Comparison of ENCODE assay signal across 11 mouse cellular contexts in genomic region chr7:89796351-89796801, GRCm38 (mm10).
A peak's percentile ranks its signal among the peaks of the same experiment; 100 is the strongest.
DNase-seq lines count a peak whose midpoint lies in the region; ATAC-seq lines count a peak whose summit lies in the region.
"Had no signal": no experiment of that assay in that cellular context is flagged by ENCODE, and none has a peak within 500 bp of the region (broad histone marks: within the 10 kb centered on the region; RNA-seq: fewer than 3 reads in every experiment).

No protein-coding gene starts in this region.

- ATAC-seq in forebrain, embryonic 15.5 days (replicated peaks): peak; percentile 70; the same call in 1 of the 2 replicates
- ATAC-seq in midbrain, embryonic 13.5 days: peak; percentile 63; the same call in 1 of the 2 replicates
- ATAC-seq: intestine, embryonic 16.5 days had no signal

- H3K9ac ChIP-seq in forebrain, embryonic 15.5 days (replicated peaks): no peak overlapping the region
- H3K9ac ChIP-seq in midbrain, embryonic 13.5 days (replicated peaks): no peak overlapping the region

- no peaks in the 10 kb centered on the region for H3K9me3 ChIP-seq in forebrain, embryonic 15.5 days
- H3K9me3 ChIP-seq in midbrain, embryonic 13.5 days: no peaks in the 10 kb centered on the region

- H3K4me3 ChIP-seq in forebrain, embryonic 15.5 days: no peak overlapping the region
- no peak overlapping the region for H3K4me3 ChIP-seq in midbrain, embryonic 13.5 days (replicated peaks)

- no peak overlapping the region for H3K27ac ChIP-seq in forebrain, embryonic 15.5 days (replicated peaks)
- no peak overlapping the region for H3K27ac ChIP-seq in midbrain, embryonic 13.5 days

- no peaks in the 10 kb centered on the region for H3K36me3 ChIP-seq in forebrain, embryonic 15.5 days
- H3K36me3 ChIP-seq in midbrain, embryonic 13.5 days: no peaks in the 10 kb centered on the region

- H3K27me3 ChIP-seq in forebrain, embryonic 15.5 days: no peaks in the 10 kb centered on the region
- no peaks in the 10 kb centered on the region for H3K27me3 ChIP-seq in midbrain, embryonic 13.5 days

- DNase-seq in embryo, embryonic 10.5 days (ENCODE audit: low spot score): peak; percentile 14
- no peak for DNase-seq in embryo, embryonic 11 days
- DNase-seq in cerebellum, adult 11 months: peak; percentile 63
- no peak for DNase-seq in adrenal gland, postnatal 10 days
- DNase-seq in B cell, adult 2 months: no peak
- no peak for DNase-seq in spleen, adult 12 weeks (ENCODE audit: low spot score)
- DNase-seq: adrenal gland, postnatal 25 days; lung, postnatal 10 days had no signal

- H3K4me2 ChIP-seq in forebrain, embryonic 15.5 days (replicated peaks): no peak overlapping the region
- H3K4me2 ChIP-seq in midbrain, embryonic 13.5 days (replicated peaks): no peak overlapping the region

- WGBS in forebrain, embryonic 15.5 days: 15% methylated on average over 6 of the region's 6 CpGs
- WGBS in midbrain, embryonic 13.5 days: 18% methylated on average over 6 of the region's 6 CpGs

- H3K4me1 ChIP-seq in forebrain, embryonic 15.5 days: peaks cover 3% of the 10 kb centered on the region; the same call in 1 of the 2 replicates
- H3K4me1 ChIP-seq in midbrain, embryonic 13.5 days (replicated peaks): peaks cover 5% of the 10 kb centered on the region; the same call in 1 of the 2 replicates

Comparison
In these comparisons a context has a peak if more than half of its experiments do, and no peak if none do; other contexts are left out.
1. DNase-seq: peak in embryo, embryonic 10.5 days (single experiment) and cerebellum, adult 11 months (single experiment); none in embryo, embryonic 11 days (single experiment), adrenal gland, postnatal 10 days (single experiment), B cell, adult 2 months (0 of 2) and spleen, adult 12 weeks (single experiment).